Mouse (Mus musculus) heart, adult 2 months (tissue): Measurements from ENCODE around the gene Hsp90aa1. TPM values are rescaled to one million over a fixed set of nuclear protein-coding genes. Genes with fewer than 3 reads are reported as not detected.

Source experiments
- DNase-seq, 2 experiments: peaks; one replicate each; pipeline ENCODE4 v3.0.0; 2021
- H3K27ac ChIP-seq: fragments of 200-600 bp; 2 replicates; pipeline ENCODE4 v1.8.1; 2022
- H3K27me3 ChIP-seq: fragments of 200-500 bp; 2 replicates; pipeline ENCODE4 v1.6.1; 2012; ENCODE audit warnings: mild to moderate bottlenecking, low read length, inconsistent platforms, mixed read lengths; ENCODE audit not compliant: control insufficient read depth, insufficient read depth
- H3K36me3 ChIP-seq: fragments of 200-500 bp; 2 replicates; pipeline ENCODE4 v1.6.1; 2012; ENCODE audit warnings: low read length, inconsistent platforms; ENCODE audit not compliant: control insufficient read depth, insufficient read depth
- H3K4me1 ChIP-seq: fragments of 200-500 bp; 2 replicates; pipeline ENCODE4 v1.6.1; 2011; ENCODE audit warnings: low read length; ENCODE audit not compliant: control insufficient read depth, insufficient read depth
- H3K4me3 ChIP-seq: fragments of 200-600 bp; 2 replicates; pipeline ENCODE4 v1.8.1; 2022
- H3K79me2 ChIP-seq: fragments of 200-500 bp; replicated peaks from 2 replicates; pipeline ENCODE4 v1.6.1; 2012; ENCODE audit warnings: mild to moderate bottlenecking, inconsistent platforms, low read length, moderate library complexity, mixed read lengths; ENCODE audit not compliant: control insufficient read depth, insufficient read depth
- H3K9ac ChIP-seq: fragments of 200-500 bp; 2 replicates; pipeline ENCODE4 v1.6.1; 2012; ENCODE audit warnings: low read depth, mild to moderate bottlenecking, control low read depth, inconsistent platforms, low read length, mixed read lengths
- CTCF ChIP-seq: fragments of 200-600 bp; IDR thresholded peaks from 2 replicates; pipeline ENCODE4 v1.8.1; 2022; ENCODE audit warnings: antibody characterized with exemption, mild to moderate bottlenecking, moderate library complexity
- EP300 ChIP-seq: fragments of 200-500 bp; IDR thresholded peaks from 2 replicates; pipeline ENCODE4 v1.6.1; 2011; ENCODE audit warnings: low read depth, low read length, control low read depth; ENCODE audit not compliant: insufficient read depth
- POLR2A ChIP-seq: fragments of 200-500 bp; IDR thresholded peaks from 2 replicates; pipeline ENCODE4 v1.6.1; 2011; ENCODE audit warnings: mild to moderate bottlenecking, low read depth, low read length, control low read depth; ENCODE audit not compliant: insufficient read depth
- WGBS: fragments of 180-500 bp; shearing (Covaris S2); methylation state at CpG from one replicate; pipeline ENCODE4 v1.1.7; 2018; 5-methylcytosine and 5-hydroxymethylcytosine counted together
- intact Hi-C: fragments of 180-260 bp; cut with DNase I; formaldehyde crosslinking; loops from one replicate; pipeline ENCODE4 v1.15.1; 2025
- polyA plus RNA-seq: library from polyadenylated mRNA; depleted of rRNA; stranded (reverse); fragments of >200 nt; gene quantifications from 2 replicates; pipeline ENCODE4 v1.2.3, GENCODE M21; 2012
- total RNA-seq, 2 experiments: library from RNA; stranded (reverse); gene quantifications; 2 replicates each; pipeline ENCODE4 v1.2.3; 2021

Hsp90aa1 gene
- total and polyA plus RNA-seq, 3 experiments: 47.5 to 228 (median 186) TPM

- Histone ChIP-seq H3K36me3 (no peaks in the 10 kb centered on the region), H3K4me3 (no peak overlapping the region), H3K9ac (no peak overlapping the region), H3K4me1 (no peaks in the 10 kb centered on the region), H3K27ac (no peak overlapping the region), H3K79me2 (no peaks in the 10 kb centered on the region), H3K27me3 (no peaks in the 10 kb centered on the region)
- WGBS: 47% methylated on average over 1 of the region's 1 CpGs
- intact Hi-C loops: no loop called here
- TF ChIP-seq EP300 (no peak), CTCF (no peak), POLR2A (no peak)
- DNase-seq: no peak
Observed at GRCm38 (mm10) chr12:110726428-110726827, 23.9 kb upstream of the Hsp90aa1 start.

- intact Hi-C loops: no loop called here
- Histone ChIP-seq H3K27ac (no peak overlapping the region), H3K36me3 (no peaks in the 10 kb centered on the region), H3K9ac (no peak overlapping the region), H3K79me2 (no peaks in the 10 kb centered on the region), H3K4me3 (no peak overlapping the region), H3K27me3 (no peaks in the 10 kb centered on the region), H3K4me1 (no peaks in the 10 kb centered on the region)
- DNase-seq: no peak
- WGBS: 77% methylated on average over 5 of the region's 5 CpGs
- no peak for TF ChIP-seq POLR2A
Observed at GRCm38 (mm10) chr12:110725489-110725888, 23.0 kb upstream of the Hsp90aa1 start.

GRCm38 (mm10) chr12:110725051-110725450 is 22.5 kb upstream of the Hsp90aa1 start:
- no peak overlapping the region for H3K27ac ChIP-seq
- no peak overlapping the region for H3K4me3 ChIP-seq
- H3K36me3 ChIP-seq: no peaks in the 10 kb centered on the region
- no peak for DNase-seq
- TF ChIP-seq POLR2A (no peak), CTCF (no peak), EP300 (no peak)
- no peaks in the 10 kb centered on the region for H3K27me3 ChIP-seq
- intact Hi-C loops: no loop called here
- WGBS: 89% methylated on average over 5 of the region's 5 CpGs
- no peak overlapping the region for H3K9ac ChIP-seq
- H3K4me1 ChIP-seq: no peaks in the 10 kb centered on the region
- H3K79me2 ChIP-seq: no peaks in the 10 kb centered on the region

- Histone ChIP-seq H3K79me2 (no peaks in the 10 kb centered on the region), H3K9ac (no peak overlapping the region), H3K4me1 (no peaks in the 10 kb centered on the region), H3K36me3 (no peaks in the 10 kb centered on the region), H3K27ac (no peak overlapping the region), H3K27me3 (no peaks in the 10 kb centered on the region), H3K4me3 (no peak overlapping the region)
- TF ChIP-seq EP300 (no peak), POLR2A (no peak), CTCF (no peak)
- intact Hi-C loops: no loop called here
- DNase-seq: no peak
- WGBS: 34% methylated on average over 5 of the region's 5 CpGs
Observed at GRCm38 (mm10) chr12:110716004-110716403, 13.5 kb upstream of the Hsp90aa1 start.

GRCm38 (mm10) chr12:110714215-110714614 is 11.7 kb upstream of the Hsp90aa1 start:
- Histone ChIP-seq H3K9ac (no peak overlapping the region), H3K27ac (no peak overlapping the region), H3K4me3 (no peak overlapping the region), H3K27me3 (no peaks in the 10 kb centered on the region), H3K4me1 (no peaks in the 10 kb centered on the region), H3K36me3 (no peaks in the 10 kb centered on the region), H3K79me2 (no peaks in the 10 kb centered on the region)
- TF ChIP-seq CTCF (no peak), POLR2A (no peak), EP300 (no peak)
- no peak for DNase-seq
- intact Hi-C loops: no loop called here
- WGBS: 81% methylated on average over 6 of the region's 6 CpGs

GRCm38 (mm10) chr12:110713784-110714183 is 11.3 kb upstream of the Hsp90aa1 start:
- H3K4me1 ChIP-seq: no peaks in the 10 kb centered on the region
- intact Hi-C loops: no loop called here
- H3K27ac ChIP-seq: no peak overlapping the region
- H3K79me2 ChIP-seq: no peaks in the 10 kb centered on the region
- no peak overlapping the region for H3K9ac ChIP-seq
- WGBS: 95% methylated on average over 6 of the region's 6 CpGs
- no peaks in the 10 kb centered on the region for H3K27me3 ChIP-seq
- no peak for DNase-seq
- no peaks in the 10 kb centered on the region for H3K36me3 ChIP-seq
- peak; percentile 32 for TF ChIP-seq CTCF
- no peak for TF ChIP-seq EP300
- no peak for TF ChIP-seq POLR2A
- H3K4me3 ChIP-seq: no peak overlapping the region

GRCm38 (mm10) chr12:110711270-110711669 is 8.7 kb upstream of the Hsp90aa1 start:
- no peak overlapping the region for H3K27ac ChIP-seq
- peaks cover 2% of the 10 kb centered on the region for H3K4me1 ChIP-seq
- 63% methylated on average over 5 of the region's 5 CpGs for WGBS

More at GRCm38 (mm10) chr12:110711270-110711669, 8.7 kb upstream of the Hsp90aa1 start:
- Histone ChIP-seq H3K9ac (no peak overlapping the region), H3K36me3 (no peaks in the 10 kb centered on the region), H3K27me3 (no peaks in the 10 kb centered on the region), H3K4me3 (no peak overlapping the region), H3K79me2 (no peaks in the 10 kb centered on the region)
- TF ChIP-seq POLR2A (no peak), CTCF (no peak)
- no peak for DNase-seq
- intact Hi-C loops: no loop called here
